Mouse (Mus musculus) neutrophil, adult 59 days (primary cell): ENCODE data around the gene Ptf1a. TPM values are rescaled to one million over a fixed set of nuclear protein-coding genes. Genes with fewer than 3 reads are reported as not detected.

ENCODE experiments used
- total RNA-seq, 2 experiments: library from RNA; stranded (reverse); gene quantifications; 1 replicate in 1 of 2; 2 replicates in 1 of 2; pipeline ENCODE4 v1.2.4; 2023

Gene Ptf1a
- total RNA-seq: not detected

GRCm38 (mm10) chr2:19444931-19445831, at the start of gene Ptf1a:
TSS of gene Ptf1a (plus strand) at chr2:19445663.

Other genes starting within 250 kb of the Ptf1a start
- 1 to 10 TPM; 2.1 to 3.3 TPM for gene Armc3, start 246.4 kb upstream of the Ptf1a start, total RNA-seq
- gene Msrb2, start 74.2 kb upstream of the Ptf1a start, total RNA-seq: 10 to 100 TPM; 11.8 to 13.1 TPM
- gene 4921504E06Rik, start 108.3 kb downstream of the Ptf1a start, total RNA-seq: not detected
- 1 to 10 TPM; 6.5 to 8.8 TPM for gene Otud1, start 212.1 kb downstream of the Ptf1a start, total RNA-seq